Mouse (Mus musculus) G1E (cell line): ENCODE measurements around the gene Tcf15. TPM values are rescaled to one million over a fixed set of nuclear protein-coding genes. Genes with fewer than 3 reads are reported as not detected.

Experiments used
- ATAC-seq: 2 replicates; pipeline ENCODE4 v1.8.0; 2016; ENCODE audit warnings: mild to moderate bottlenecking; ENCODE audit not compliant: insufficient number of reproducible peaks, poor library complexity, low FRiP score, severe bottlenecking; ENCODE audit errors: extremely low read depth
- DNase-seq: peaks from one replicate; pipeline ENCODE4 v3.0.0; 2012; ENCODE audit warnings: low spot score
- H3K27me3 ChIP-seq: 2 replicates; pipeline ENCODE4 v1.6.1; 2012; ENCODE audit warnings: mild to moderate bottlenecking, low read length, inconsistent platforms; ENCODE audit not compliant: insufficient read depth
- H3K36me3 ChIP-seq: replicated peaks from 2 replicates; pipeline ENCODE3; 2012; ENCODE audit warnings: mild to moderate bottlenecking, inconsistent platforms
- H3K4me1 ChIP-seq: 2 replicates; pipeline ENCODE4 v1.6.1; 2012; ENCODE audit warnings: low read depth, low read length, inconsistent platforms, mixed read lengths; ENCODE audit not compliant: insufficient read depth
- H3K4me3 ChIP-seq: 2 replicates; pipeline ENCODE4 v1.5.1; 2012; ENCODE audit warnings: low read depth, mild to moderate bottlenecking, inconsistent platforms, low read length, moderate library complexity, mixed read lengths
- H3K9me3 ChIP-seq: replicated peaks from 2 replicates; pipeline ENCODE4 v1.6.1; 2012; ENCODE audit warnings: inconsistent platforms
- CTCF ChIP-seq: IDR thresholded peaks from 2 replicates; pipeline ENCODE4 v1.5.1; 2012; ENCODE audit warnings: low read depth, low read length, inconsistent platforms, mixed read lengths
- GATA1 ChIP-seq: IDR thresholded peaks from 2 replicates; pipeline ENCODE4 v1.6.1; 2012; ENCODE audit warnings: borderline replicate concordance, low read length, inconsistent platforms, mixed read lengths
- GATA2 ChIP-seq: IDR thresholded peaks from 2 replicates; pipeline ENCODE4 v1.6.1; 2012; ENCODE audit warnings: low read depth, low read length, inconsistent platforms, borderline replicate concordance
- POLR2AphosphoS5 ChIP-seq: IDR thresholded peaks from 2 replicates; pipeline ENCODE4 v1.6.1; 2012; ENCODE audit warnings: low read depth, low read length, inconsistent platforms; ENCODE audit not compliant: insufficient replicate concordance
- TAL1 ChIP-seq: conservative IDR thresholded peaks from 2 replicates; pipeline ENCODE4 v1.6.1; 2012; ENCODE audit warnings: low read depth, low read length, inconsistent platforms, mixed read lengths
- polyA plus RNA-seq: library from polyadenylated mRNA; stranded (reverse); fragments of >175 nt; gene quantifications from 2 replicates; pipeline ENCODE4 v1.2.3, GENCODE M21; 2012
- total RNA-seq, 2 experiments: library from RNA; stranded (forward) in 1 of 2; stranded (reverse) in 1 of 2; fragments of 200-1000 nt in 1 of 2; fragments of >200 nt in 1 of 2; fragmentation: Nextera tagmentation in 1 of 2; gene quantifications; 2 replicates each; pipeline ENCODE4 v1.2.3; 2014 to 2017

Gene Tcf15
- total and polyA plus RNA-seq, 3 experiments = not detected

GRCm38 (mm10) chr2:152139191-152139987 is 4.0 kb upstream of the Tcf15 start:
- ATAC-seq (no peak), DNase-seq (no peak)
- TF ChIP-seq GATA1 (no peak), POLR2AphosphoS5 (no peak), CTCF (no peak), TAL1 (no peak), GATA2 (no peak)
- Histone ChIP-seq H3K4me1 (peaks cover 4% of the 10 kb centered on the region; the same call in 1 of the 2 replicates), H3K27me3 (peaks cover 20% of the 10 kb centered on the region; the same call in 1 of the 2 replicates), H3K9me3 (peaks cover 5% of the 10 kb centered on the region; the same call in 1 of the 2 replicates), H3K4me3 (no peak overlapping the region), H3K36me3 (no peaks in the 10 kb centered on the region)

- no peak for ATAC-seq
Observed at GRCm38 (mm10) chr2:152140941-152141340, 2.4 kb upstream of the Tcf15 start.

GRCm38 (mm10) chr2:152141491-152141890 is 1.9 kb upstream of the Tcf15 start:
- no peak for TF ChIP-seq TAL1
- H3K36me3 ChIP-seq = no peaks in the 10 kb centered on the region
- peaks cover 5% of the 10 kb centered on the region; the same call in 1 of the 2 replicates for H3K9me3 ChIP-seq
- peaks cover 4% of the 10 kb centered on the region; the same call in 1 of the 2 replicates for H3K4me1 ChIP-seq
- H3K27me3 ChIP-seq = peaks cover 17% of the 10 kb centered on the region; the same call in 1 of the 2 replicates
- no peak overlapping the region for H3K4me3 ChIP-seq
- ATAC-seq (no peak), DNase-seq (no peak)

More at GRCm38 (mm10) chr2:152140941-152141340, 2.4 kb upstream of the Tcf15 start:
- Histone ChIP-seq H3K36me3 (no peaks in the 10 kb centered on the region), H3K27me3 (peaks cover 21% of the 10 kb centered on the region; the same call in 1 of the 2 replicates), H3K4me3 (no peak overlapping the region), H3K4me1 (peaks cover 4% of the 10 kb centered on the region; the same call in 1 of the 2 replicates), H3K9me3 (peaks cover 5% of the 10 kb centered on the region; the same call in 1 of the 2 replicates)
- no peak for DNase-seq
- no peak for TF ChIP-seq GATA2
- no peak for TF ChIP-seq GATA1
- TF ChIP-seq POLR2AphosphoS5 = no peak
- no peak for TF ChIP-seq TAL1
- TF ChIP-seq CTCF = no peak

DNA sequence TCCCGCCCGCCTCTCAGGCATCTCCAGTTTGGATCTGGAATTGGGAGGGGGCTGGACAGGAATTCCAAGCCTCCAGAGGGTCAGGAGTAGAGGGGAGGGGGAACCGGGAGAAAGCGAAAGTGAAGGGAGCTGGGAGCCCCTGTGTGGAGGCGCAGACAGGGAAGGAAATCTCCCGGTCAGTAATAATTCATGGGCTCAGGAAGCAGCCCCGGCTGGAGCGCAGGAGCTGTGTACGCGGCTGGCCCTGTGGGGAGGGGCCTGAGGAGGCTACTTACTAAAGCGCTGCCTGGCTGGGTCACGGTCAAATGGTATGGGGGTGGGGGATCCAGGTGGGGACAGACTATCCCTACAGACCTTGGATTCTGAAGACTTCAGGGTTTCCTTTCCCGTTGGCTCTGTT is 1.3 kb upstream of the Tcf15 start:
- DNase-seq (no peak), ATAC-seq (no peak)
- Histone ChIP-seq H3K4me1 (peaks cover 4% of the 10 kb centered on the region; the same call in 1 of the 2 replicates), H3K4me3 (no peak overlapping the region; the same call in 1 of the 2 replicates), H3K27me3 (peaks cover 17% of the 10 kb centered on the region; the same call in 1 of the 2 replicates), H3K9me3 (peaks cover 5% of the 10 kb centered on the region; the same call in 1 of the 2 replicates), H3K36me3 (no peaks in the 10 kb centered on the region)
- TF ChIP-seq POLR2AphosphoS5 = no peak
- TF ChIP-seq TAL1 = no peak
- TF ChIP-seq CTCF = no peak

DNA sequence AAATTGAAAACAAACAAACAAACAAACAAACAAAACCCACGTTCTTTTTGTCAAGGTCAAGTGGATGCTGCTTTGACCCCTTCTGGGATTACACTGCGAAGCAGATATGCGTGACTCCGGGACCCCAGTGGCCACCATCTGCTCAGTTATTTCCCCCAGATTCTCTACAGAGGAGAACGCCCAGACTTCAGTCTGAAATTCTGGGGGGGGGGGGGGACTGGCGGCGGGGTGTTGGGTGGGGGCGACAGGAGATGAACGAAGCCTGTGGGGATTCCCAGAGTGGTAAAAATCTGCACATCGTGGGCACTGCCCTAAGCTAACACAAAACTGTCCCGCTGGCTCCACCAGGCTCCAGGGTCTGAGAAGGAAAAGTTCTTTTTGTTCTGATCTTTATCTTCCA is 790 bp upstream of the Tcf15 start:
- peaks cover 5% of the 10 kb centered on the region; the same call in 1 of the 2 replicates for H3K9me3 ChIP-seq
- no peak for DNase-seq
- peaks cover 4% of the 10 kb centered on the region; the same call in 1 of the 2 replicates for H3K4me1 ChIP-seq
- H3K36me3 ChIP-seq = no peaks in the 10 kb centered on the region
- H3K4me3 ChIP-seq = no peak overlapping the region
- no peak for ATAC-seq
- TF ChIP-seq CTCF (no peak), TAL1 (no peak)
- H3K27me3 ChIP-seq = peaks cover 18% of the 10 kb centered on the region

GRCm38 (mm10) chr2:152144158-152144450 is 743 bp downstream of the Tcf15 start:
- ATAC-seq = no peak
- Histone ChIP-seq H3K27me3 (peaks cover 21% of the 10 kb centered on the region), H3K36me3 (no peaks in the 10 kb centered on the region), H3K9me3 (peaks cover 5% of the 10 kb centered on the region; the same call in 1 of the 2 replicates), H3K4me1 (peaks cover 4% of the 10 kb centered on the region; the same call in 1 of the 2 replicates), H3K4me3 (no peak overlapping the region)
- no peak for DNase-seq
- TF ChIP-seq CTCF (no peak), TAL1 (no peak), GATA1 (no peak), POLR2AphosphoS5 (no peak), GATA2 (no peak)
